Mouse (Mus musculus) kidney, postnatal 10 days (tissue): ENCODE measurements at regions not wholly inside any gene's neighbourhood (a gene's known extent, or its start where the extent isn't known, plus 50 kb on each side); places are given as distances from the start of the nearest gene placed in this dataset.
"Not testable (repeated sequence)": the region's sequence is repeated elsewhere in the genome, so short reads cannot be mapped to it uniquely, and the experiment has no call there.

ENCODE experiments used
- DNase-seq: peaks from one replicate; pipeline ENCODE4 v3.0.0; 2021; ENCODE audit warnings: mixed read lengths

DNA sequence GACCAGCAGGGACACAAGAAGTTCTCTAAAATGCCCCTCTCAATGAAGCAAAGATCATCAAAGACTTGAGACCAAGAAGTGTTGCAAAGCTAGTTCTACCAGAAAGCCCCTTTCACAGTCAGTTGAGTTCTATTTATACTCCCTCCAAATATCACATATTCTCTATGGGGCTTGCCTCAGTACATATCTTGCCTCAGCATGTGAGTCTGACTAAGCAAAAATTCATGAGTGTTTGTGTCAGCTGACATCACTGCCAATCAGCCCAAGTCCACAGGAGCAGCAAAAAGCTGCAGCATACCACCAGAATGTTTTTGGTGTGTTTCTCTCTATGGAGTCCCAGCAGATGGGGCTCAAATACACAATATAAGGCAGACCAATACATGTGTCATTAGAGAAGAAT is 631.6 kb downstream of the Rpia start:
- DNase-seq, result no peak

DNA sequence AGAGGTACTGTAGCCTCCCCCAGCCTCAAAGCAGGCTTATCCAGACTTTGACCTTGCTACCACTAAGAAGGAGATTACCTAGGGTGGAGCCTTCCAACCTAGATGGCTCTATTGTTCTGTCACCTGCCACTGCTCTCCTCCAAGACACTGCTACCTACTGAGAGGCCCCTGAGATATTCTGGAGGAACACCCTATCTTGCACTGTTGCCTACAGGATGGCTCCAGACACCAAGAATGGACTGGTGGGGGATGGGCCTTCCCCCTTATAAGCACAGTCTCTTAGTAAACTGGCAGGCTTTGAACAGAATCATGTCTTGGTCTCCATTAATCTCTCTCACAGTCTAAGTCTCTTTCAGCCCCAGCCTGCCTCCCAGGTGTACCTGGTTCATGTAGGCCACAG is 636.3 kb downstream of the Rpia start:
- not testable (repeated sequence) for DNase-seq

DNA sequence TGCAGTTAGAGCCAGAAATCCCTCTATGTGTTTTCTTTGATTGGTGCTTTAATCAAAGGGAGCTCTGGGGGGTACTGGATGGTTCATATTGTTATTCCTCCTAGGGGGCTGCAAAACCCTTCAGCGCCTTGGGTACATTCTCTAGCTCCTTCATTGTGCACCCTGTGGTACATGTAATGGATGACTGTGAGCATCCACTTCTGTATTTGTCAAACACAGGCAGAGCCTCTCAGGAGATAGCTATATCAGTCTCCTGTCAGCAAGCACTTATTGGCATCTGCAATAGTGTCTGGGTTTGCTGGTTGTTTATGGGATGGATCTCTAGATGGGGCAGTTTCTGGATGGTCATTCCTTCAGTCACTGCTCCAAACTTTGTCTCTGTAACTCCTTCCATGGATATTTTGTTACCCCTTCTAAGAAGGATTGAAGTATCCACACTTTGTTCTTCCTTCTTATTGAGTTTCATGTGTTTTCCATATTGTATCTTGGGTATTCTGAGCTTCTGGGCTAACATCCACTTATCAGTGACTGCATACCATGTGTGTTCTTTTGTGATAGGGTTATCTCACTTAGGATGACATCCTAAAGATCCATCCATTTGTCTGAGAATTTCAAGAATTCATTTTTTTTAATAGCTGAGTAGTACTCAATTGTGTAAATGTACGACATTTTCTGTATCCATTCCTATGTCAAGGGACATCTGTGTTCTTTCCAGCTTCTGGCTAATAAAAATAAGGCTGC is 640.8 kb downstream of the Rpia start:
- DNase-seq, result not testable (repeated sequence)

DNA sequence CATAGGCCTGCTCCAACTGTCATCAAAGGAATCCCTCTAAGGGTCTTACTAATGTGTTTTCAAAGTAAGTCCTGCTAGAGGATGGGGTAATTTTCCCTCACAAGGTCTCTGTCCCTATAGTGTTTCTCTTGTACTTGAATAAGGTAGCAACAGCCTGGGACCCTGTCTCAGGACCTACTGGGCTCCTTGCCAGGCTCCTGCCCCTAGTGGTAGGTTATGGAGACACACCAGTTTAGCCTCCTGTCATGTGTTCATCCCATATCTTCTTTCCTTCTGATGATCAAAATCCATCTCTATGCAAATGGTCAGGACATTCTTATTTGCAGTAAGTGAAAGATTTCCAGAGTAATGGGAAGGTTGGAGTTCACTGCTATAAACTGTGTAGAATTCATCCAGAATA is 645.0 kb downstream of the Rpia start:
- peak; percentile 6 for DNase-seq

DNA sequence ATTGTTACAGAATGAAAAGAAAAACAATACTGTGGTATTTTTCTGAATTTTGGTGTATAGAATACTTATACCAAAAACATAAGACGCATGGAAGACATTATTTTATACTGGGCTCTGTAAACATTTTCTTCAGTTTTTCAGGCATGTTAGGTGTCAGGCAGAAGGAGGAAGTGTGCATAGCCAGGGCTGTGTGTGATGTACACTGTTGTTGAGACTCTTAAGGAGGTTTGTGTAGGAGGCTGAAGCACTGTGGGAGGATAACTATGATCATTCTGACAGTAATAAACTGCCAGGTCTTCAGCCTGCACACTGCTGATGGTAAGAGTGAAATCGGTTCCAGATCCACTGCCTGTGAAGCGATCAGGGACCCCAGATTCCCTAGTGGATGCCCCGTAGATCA is 648.7 kb downstream of the Rpia start:
- not testable (repeated sequence) for DNase-seq

DNA sequence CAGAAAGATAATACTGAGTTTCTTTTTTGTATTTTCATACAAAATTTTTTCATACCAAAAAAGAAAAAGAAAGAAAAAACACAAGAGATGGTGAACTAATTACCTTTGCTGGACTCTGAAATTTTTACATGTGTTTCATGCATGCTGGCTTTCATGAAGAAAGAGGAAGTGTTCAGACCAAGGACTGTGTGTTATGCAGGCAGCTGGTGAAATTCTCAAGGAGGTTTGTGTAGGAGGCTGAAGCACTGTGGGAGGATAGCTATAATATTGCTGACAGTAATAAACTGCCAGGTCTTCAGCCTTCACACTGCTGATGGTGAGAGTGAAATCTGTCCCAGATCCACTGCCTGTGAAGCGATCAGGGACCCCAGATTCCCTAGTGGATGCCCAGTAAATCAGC is 675.2 kb downstream of the Rpia start:
- no peak for DNase-seq

DNA sequence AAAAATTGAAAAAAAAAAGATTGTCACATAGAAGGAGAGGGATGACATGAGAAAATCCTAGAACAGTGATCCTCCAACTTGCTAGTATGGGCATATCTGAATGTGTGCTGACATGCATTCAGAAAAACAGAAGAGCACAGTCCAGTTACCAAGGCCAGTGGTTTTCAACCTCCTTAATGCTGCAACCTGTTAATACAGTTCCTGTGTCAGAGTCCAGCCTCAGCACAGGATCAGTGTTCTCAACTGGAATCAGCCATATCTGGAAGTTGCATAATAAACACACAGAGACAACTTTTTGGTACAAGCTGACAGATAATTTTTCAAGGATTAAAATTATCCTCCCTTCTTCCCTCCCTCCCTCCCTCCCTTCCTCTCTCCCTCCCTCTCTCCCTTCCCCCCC is 680.1 kb downstream of the Rpia start:
- DNase-seq, result no peak

DNA sequence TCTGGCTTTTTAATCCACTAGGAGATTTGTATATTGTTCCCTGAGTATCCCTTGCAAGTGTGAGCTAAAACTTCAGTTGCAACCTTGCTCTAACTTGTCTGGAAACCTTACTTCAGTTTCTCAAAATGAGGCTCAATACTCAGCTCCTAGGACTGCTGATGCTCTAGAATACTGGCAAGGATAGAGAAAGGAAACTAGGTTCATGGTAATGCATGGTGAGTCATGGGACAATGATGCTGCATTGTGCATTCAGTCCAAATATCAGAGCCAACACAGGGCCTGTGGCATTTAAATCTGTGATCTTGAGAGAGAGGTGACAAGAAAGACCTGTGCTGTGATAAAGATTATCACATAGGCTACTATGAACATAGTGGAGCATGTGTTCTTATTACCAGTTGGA is 682.6 kb downstream of the Rpia start:
- DNase-seq, result not testable (repeated sequence)

DNA sequence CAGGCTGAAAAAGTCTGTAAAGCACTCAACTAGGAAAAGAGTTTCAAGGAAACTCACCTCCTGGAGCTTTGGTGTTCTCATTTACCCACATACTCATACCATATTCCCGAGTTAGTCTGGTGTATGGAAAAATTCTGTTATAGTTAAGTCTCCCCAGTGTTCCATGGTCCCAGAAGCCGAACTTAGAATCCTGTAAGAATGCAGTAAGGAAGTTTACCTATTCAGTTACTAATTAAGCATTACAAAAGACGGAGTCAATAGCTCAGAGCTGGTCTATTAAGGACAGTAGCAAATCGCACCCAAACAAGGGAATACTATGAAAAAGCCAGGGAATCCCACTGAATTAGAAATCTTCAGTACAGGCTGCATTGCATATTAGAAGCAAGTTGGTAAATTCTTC is 688.3 kb downstream of the Rpia start:
- DNase-seq, result no peak

DNA sequence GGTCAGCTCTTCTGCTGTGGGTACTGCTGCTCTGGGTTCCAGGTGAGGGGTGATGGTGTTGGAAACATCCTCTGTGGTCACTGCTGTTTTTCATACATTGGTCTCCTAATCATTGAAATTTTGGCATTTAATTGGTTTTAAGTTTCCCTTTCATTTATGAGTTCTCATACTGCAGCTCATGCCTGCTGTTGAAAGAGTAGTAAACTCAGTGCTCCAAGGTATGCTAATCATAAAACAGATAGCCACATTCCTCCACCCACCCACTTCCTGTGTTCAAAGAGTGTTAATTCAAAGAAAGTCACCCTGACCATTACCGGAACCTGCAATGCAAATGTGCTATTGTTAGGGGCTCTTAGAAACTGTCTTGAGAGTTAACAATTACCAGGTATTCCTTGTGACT is 688.9 kb downstream of the Rpia start:
- not testable (repeated sequence) for DNase-seq

DNA sequence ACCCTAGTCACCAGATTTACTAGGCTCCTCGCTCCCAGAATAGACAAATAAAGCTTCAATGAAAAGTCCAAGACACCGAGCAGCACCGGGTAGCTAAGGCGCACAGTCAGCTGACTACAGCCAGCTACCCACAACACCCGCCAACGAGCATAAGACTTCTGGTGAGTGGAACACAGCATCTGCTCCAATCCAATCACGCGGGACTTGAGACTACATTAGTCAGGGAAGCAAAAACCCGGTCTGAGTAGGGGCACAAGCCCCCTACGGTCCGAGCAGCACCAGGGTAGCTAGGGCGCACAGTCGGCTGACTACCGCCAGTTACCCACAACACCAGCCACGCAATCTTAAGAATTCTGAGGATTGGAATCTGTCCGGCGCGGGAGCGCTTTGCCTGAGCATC is 704.0 kb downstream of the Rpia start:
- no peak for DNase-seq

DNA sequence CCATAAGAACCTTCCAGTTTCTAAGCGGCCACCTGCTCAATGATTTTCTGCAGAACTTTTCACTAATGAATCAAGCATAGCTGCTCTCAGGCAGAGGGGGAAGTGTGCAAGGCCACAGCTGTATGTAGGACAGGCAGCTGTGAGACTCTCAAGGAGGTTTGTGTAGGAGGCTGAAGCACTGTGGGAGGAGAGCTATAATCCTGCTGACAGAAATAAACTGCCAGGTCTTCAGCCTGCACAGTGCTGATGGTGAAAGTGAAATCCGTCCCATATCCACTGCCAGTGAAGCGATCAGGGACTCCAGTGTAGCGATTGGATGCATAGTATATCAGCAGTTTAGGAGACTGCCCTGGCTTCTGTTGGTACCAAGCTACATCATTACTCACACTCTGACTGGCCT is 718.2 kb downstream of the Rpia start:
- DNase-seq, result peak; percentile 3

DNA sequence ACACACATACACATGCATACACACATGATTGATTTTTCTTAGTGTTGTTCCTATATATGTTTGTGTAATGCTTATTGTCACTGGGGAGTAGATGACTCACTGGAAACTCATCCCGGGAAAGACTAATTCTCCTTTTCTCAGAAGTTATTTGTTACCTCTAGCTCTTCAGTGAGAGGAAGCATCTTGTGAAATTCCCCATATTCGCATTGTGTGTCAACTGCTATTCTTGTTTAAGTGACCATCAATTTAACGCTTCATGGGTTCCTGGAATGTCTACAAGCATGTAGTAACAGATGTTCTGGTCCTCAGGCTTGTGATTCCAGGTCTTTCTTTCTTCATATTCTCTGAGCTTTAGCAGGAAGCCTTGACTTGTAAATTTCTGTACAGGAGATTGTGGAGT is 720.0 kb downstream of the Rpia start:
- DNase-seq, result no peak

DNA sequence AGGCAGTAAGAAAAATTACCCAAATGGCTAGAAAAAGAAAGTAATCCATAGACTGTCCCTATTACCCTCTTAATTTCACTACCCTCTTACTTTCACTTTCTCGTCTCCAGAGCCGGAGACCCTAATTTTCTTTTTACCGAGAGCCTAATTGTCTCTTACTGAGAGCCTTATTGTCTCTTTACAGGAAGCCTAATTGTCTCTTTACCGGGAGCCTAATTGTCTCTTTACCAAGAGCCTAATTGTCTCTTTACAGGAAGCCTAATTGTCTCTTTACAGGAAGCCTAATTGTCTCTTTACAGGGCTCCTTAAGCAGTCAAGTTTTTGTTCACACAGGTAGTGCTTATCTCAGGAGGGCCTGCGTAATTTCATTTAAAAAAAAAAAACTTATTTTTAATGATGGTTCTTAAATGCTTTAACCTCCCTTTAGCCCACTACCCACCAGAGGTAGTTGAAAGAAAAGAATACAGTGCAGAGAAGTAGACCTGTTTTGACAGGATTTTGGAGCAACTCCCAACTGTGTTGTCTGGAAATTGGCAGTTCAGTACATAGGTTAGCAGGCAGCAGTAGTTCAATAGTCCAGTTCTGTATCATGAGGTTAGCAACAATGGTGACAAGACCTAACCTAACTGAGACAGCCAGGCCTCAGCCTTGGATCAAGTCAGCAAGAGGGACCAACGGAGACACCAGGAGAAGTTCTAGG is 724.2 kb downstream of the Rpia start:
- DNase-seq, result no peak

DNA sequence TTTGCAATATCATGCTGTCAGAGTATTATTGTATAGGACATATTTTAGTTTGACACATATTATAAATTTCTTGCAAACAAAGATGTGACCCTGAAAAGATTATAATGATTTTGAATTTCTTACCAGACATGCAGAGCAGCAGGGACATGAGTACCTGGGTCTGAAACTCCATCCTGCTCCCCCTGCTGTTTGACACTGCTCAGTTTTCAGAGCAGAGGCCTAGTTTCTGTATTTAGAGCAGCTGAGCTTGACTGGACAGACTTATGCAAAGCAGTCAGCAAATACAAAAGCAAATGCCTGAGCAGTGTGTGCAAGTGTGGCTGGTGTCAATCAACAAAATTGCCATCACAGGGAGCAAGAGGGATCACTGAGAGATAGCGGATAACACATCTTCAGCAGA is 733.0 kb downstream of the Rpia start:
- no peak for DNase-seq

DNA sequence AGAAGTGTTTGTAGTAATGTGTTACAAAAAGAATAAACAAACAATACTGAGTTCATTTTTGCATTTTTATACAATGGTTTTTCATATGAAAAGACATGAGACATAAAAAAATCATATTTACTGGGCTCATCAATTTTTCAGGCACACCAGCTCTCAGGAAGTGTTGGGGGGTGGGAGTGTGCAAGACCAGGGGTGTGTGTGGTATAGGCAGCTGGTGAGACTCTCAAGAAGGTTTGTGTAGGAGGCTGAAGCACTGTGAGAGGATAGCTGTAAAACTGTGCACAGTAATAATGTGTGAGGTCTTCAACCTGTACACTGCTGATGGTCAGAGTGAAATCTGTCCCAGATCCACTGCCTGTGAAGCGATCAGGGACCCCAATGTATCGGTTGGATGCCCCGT is 733.7 kb downstream of the Rpia start:
- DNase-seq, result no peak

DNA sequence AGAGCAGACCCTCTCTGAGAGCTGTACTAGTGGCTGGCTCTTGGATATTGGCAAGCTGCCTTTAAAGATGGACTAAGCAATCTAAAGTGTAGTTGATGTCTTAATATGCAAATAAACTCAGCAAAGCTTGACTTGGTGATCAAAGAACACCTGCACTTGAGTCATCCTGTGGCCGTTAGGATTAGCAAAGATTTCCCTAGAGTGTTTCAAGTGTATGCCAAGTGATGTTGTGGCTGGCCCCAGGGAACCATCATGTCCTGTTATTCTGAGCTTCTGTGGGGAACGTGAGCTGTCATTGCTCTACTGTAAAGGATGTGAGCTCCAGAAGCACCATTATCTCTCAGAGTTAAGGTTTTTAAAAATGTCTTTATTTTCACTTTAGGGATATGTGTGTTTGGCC is 751.1 kb downstream of the Rpia start:
- no peak for DNase-seq

DNA sequence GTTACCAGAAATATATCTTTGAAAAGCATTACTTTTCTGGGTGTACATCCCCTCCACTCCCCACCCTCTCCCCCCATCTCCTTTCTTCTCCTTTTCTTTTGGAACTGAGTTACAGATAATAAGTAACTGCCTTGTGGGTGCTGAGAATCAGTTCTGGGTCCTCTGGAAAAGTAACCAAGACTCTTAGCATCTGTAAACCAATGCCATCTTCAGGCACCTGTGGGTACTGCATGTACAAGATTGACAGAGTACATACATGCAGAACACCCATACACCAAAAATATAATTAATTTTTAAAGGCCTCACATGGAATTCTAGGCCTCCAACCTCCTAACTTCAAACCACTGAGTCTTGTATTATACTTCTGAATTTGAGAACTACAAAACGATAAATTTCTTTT is 758.4 kb downstream of the Rpia start:
- DNase-seq, result no peak

DNA sequence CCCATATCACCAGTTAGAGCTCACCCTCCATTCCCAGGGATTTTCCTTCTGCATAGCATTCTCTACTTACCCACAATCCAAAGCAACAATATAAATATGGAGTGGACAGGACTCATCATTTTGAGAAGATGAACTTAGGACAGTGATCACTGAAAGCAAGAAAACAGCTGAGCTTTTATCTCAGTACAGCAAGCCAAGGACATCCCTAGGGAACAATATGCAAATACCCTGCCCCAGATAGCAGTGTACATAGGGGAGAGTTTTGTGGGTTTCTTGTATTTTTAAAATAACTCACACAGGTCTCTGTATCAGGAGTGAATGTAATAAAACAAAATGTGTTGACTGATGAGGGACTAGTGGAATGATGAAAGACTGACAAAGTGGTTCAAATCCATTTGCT is 780.5 kb downstream of the Rpia start:
- DNase-seq, result no peak
